Mouse (Mus musculus): ENCODE data around the gene Arhgap6.

- TF ChIP-seq CTCF (IDR thresholded peaks at IDR 0.05; ENCODE audit: low read depth) (no peak), EP300 (IDR thresholded peaks at IDR 0.05; ENCODE audit: low read depth) (no peak)
Observed at GRCm38 (mm10) chrX:169075020-169075419, 280.1 kb downstream of the Arhgap6 start.

All from liver, embryonic 14.5 days (tissue).